Mouse (Mus musculus) cerebellum, adult 2 months (tissue): ENCODE data around the gene Nos1.

ENCODE experiments used
- CTCF ChIP-seq: fragments of 200-500 bp; IDR thresholded peaks from 2 replicates; pipeline ENCODE4 v1.5.1; 2011; ENCODE audit warnings: low read depth, mild to moderate bottlenecking, control low read depth, low read length, moderate library complexity, borderline replicate concordance; ENCODE audit not compliant: insufficient read depth
- POLR2A ChIP-seq: fragments of 200-500 bp; IDR thresholded peaks from 2 replicates; pipeline ENCODE4 v1.6.1; 2011; ENCODE audit warnings: low read length, control low read depth, borderline replicate concordance; ENCODE audit not compliant: insufficient read depth

- TF ChIP-seq CTCF: no peak
- TF ChIP-seq POLR2A: no peak
These were observed 30.1 kb downstream of the Nos1 start for GRCm38 (mm10) chr5:117810930-117811329.
